Mouse (Mus musculus): ENCODE measurements at regions not wholly inside any gene's neighbourhood (a gene's known extent, or its start where the extent isn't known, plus 50 kb on each side); places are given as distances from the start of the nearest gene placed in this dataset.

DNA sequence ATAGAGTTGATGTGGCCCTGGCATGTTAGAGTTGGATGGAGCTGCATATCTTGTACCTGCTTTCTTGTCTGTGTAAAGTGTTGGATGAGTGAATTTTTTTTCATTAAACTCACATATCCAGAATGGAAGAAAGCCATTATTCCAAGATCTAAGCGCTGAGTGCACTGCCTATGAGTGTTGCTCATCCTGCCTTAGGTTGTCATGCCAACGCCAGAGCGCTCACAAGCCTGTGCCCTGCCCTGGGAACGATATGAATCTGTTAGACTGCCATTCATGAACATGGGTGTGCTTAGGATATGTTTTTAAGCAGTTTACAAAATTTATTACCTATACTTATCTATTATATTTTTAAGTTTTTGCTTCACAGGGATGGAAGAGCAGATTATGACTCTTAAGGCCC lies 163.5 kb downstream of the Kcne4 start:
- WGBS = 59% methylated on average over 4 of the region's 4 CpGs
- H3K27me3 ChIP-seq = no peaks in the 10 kb centered on the region
- H3K27ac ChIP-seq (replicated peaks) = no peak overlapping the region
- no peaks in the 10 kb centered on the region for H3K9me3 ChIP-seq
- H3K36me3 ChIP-seq = no peaks in the 10 kb centered on the region
- ATAC-seq (replicated peaks) = peak; percentile 75; the same call in 1 of the 2 replicates
- H3K4me3 ChIP-seq = no peak overlapping the region
- no peak overlapping the region for H3K4me2 ChIP-seq (replicated peaks)
- no peaks in the 10 kb centered on the region for H3K4me1 ChIP-seq
- H3K9ac ChIP-seq (replicated peaks) = no peak overlapping the region

Data from forebrain, embryonic 15.5 days (tissue).